9 mouse cellular contexts compared by ENCODE assay signal in genomic region chr9:56871191-56871590, GRCm38 (mm10). TPM values are rescaled to one million over a fixed set of nuclear protein-coding genes. Genes with fewer than 3 reads are reported as not detected.
A peak's percentile ranks its signal among the peaks of the same experiment; 100 is the strongest.
DNase-seq lines count a peak whose midpoint lies in the region.
"Had no signal": no experiment of that assay in that cellular context is flagged by ENCODE, and none has a peak within 500 bp of the region (broad histone marks: within the 10 kb centered on the region; RNA-seq: fewer than 3 reads in every experiment).

No protein-coding gene starts in this region.

- intact Hi-C loops in heart, postnatal 36 days (cut with DNase I), result no loop called here

- peak; percentile 41 for DNase-seq in R1 (ENCODE audit: low read depth, low spot score)
- peak; percentile 39 to 63 for DNase-seq in gastrocnemius, adult 8-10 months (ENCODE audit: low spot score in 2 of 2)
- DNase-seq in heart, postnatal 36 days, result peak; percentile 41 to 54
- peak; percentile 85 for DNase-seq in lung, postnatal 10 days
- DNase-seq in cerebellum, adult 8-10 months, result no peak
- no peak for DNase-seq in adrenal gland, postnatal 4 days (ENCODE audit: low spot score in 2 of 2)
- no peak for DNase-seq in left cerebral cortex, adult 9 months (ENCODE audit: low spot score in 2 of 2)
- DNase-seq: liver, embryonic 13.5 days had no signal

RNA-seq across cellular contexts. Expression of gene Cspg4, which starts 6.4 kb away (rescaled TPM):
- total RNA-seq in gastrocnemius, adult 8-10 months (2022), result 1 to 10 TPM; 3.2 to 5.4 (median 4.2) TPM
- 10 to 100 TPM; 14.7 to 16.7 TPM for total RNA-seq in heart, postnatal 36 days (2021)
- 10 to 100 TPM; 12.4 to 16.5 TPM for total RNA-seq in adrenal gland, postnatal 4 days (2021)
- total RNA-seq: granulocyte monocyte progenitor cell, adult 5-6 weeks had no signal

RNA-seq across cellular contexts. Expression of gene Odf3l1, which starts 6.7 kb away (rescaled TPM):
- total RNA-seq in gastrocnemius, adult 8-10 months (2022), result under 1 TPM in 1 of 4 experiments, not detected in 3; 0.27 TPM
- not detected for total RNA-seq in heart, postnatal 36 days (2021)
- total RNA-seq in adrenal gland, postnatal 4 days (2021), result 1 to 10 TPM in 1 of 2 experiments, under 1 TPM in 1; 0.73 to 1.4 TPM
- total RNA-seq: granulocyte monocyte progenitor cell, adult 5-6 weeks had no signal

RNA-seq across cellular contexts. Expression of gene Snx33, which starts 57.0 kb away (rescaled TPM):
- total RNA-seq in gastrocnemius, adult 8-10 months (2022), result 1 to 10 TPM; 1.7 to 4.0 (median 3.1) TPM
- 10 to 100 TPM; 10.0 to 11.1 TPM for total RNA-seq in heart, postnatal 36 days (2021)
- 10 to 100 TPM; 28.4 to 30.7 TPM for total RNA-seq in adrenal gland, postnatal 4 days (2021)

Comparison
In these comparisons a context has a peak if more than half of its experiments do, and no peak if none do; other contexts are left out.
1. DNase-seq: peak in R1 (single experiment), gastrocnemius, adult 8-10 months (2 of 2), heart, postnatal 36 days (2 of 2) and lung, postnatal 10 days (single experiment); none in cerebellum, adult 8-10 months (single experiment), adrenal gland, postnatal 4 days (0 of 2) and left cerebral cortex, adult 9 months (0 of 2).